Mouse (Mus musculus) kidney, postnatal 0 days (tissue): ENCODE measurements around the gene Ctnna3. TPM values are rescaled to one million over a fixed set of nuclear protein-coding genes. Genes with fewer than 3 reads are reported as not detected.

Experiments used
- ATAC-seq: fragments of 200-750 bp; cut with Nextera tagmentation; replicated peaks from 2 replicates; pipeline ENCODE4 v1.8.0; 2017; ENCODE audit warnings: low read depth, moderate number of reproducible peaks, moderate TSS enrichment, moderate library complexity; ENCODE audit not compliant: low FRiP score
- DNase-seq: peaks from one replicate; pipeline ENCODE4 v3.0.0-alpha.2; 2016; ENCODE audit warnings: low spot score
- H3K27ac ChIP-seq: fragments of 300-500 bp; sonication (generic); 2 replicates; pipeline ENCODE4 v1.5.1; 2014; ENCODE audit warnings: mild to moderate bottlenecking
- H3K27me3 ChIP-seq: fragments of 300-500 bp; sonication (generic); 2 replicates; pipeline ENCODE4 v1.6.1; 2014; ENCODE audit warnings: low read length, mixed read lengths; ENCODE audit not compliant: insufficient read depth
- H3K36me3 ChIP-seq: fragments of 300-500 bp; sonication (generic); 2 replicates; pipeline ENCODE4 v1.6.1; 2014; ENCODE audit warnings: low read length, mixed read lengths; ENCODE audit not compliant: insufficient read depth
- H3K4me1 ChIP-seq: fragments of 300-500 bp; sonication (generic); replicated peaks from 2 replicates; pipeline ENCODE4 v1.6.1; 2014; ENCODE audit warnings: antibody characterized with exemption, low read length, mixed read lengths; ENCODE audit not compliant: insufficient read depth
- H3K4me2 ChIP-seq: fragments of 300-500 bp; sonication (generic); 2 replicates; pipeline ENCODE4 v1.6.1; 2014; ENCODE audit warnings: mild to moderate bottlenecking, low read length, moderate library complexity, mixed read lengths
- H3K4me3 ChIP-seq: fragments of 300-500 bp; sonication (generic); replicated peaks from 2 replicates; pipeline ENCODE4 v1.5.1; 2014; ENCODE audit warnings: low read depth, low read length
- H3K9ac ChIP-seq: fragments of 300-500 bp; sonication (generic); 2 replicates; pipeline ENCODE4 v1.6.1; 2014; ENCODE audit warnings: low read depth, low read length
- H3K9me3 ChIP-seq: fragments of 300-500 bp; sonication (generic); replicated peaks from 2 replicates; pipeline ENCODE4 v1.6.1; 2016; ENCODE audit warnings: low read length, inconsistent platforms, mixed read lengths
- CTCF ChIP-seq: IDR thresholded peaks from 2 replicates; pipeline ENCODE4 v1.5.1; 2016; ENCODE audit warnings: antibody characterized with exemption, low read depth, mild to moderate bottlenecking, moderate library complexity
- WGBS: fragments of 180-500 bp; shearing (Covaris S2); extraction: QIAGEN DNeasy Blood & Tissue Kit; methylation state at CpG from one replicate; pipeline ENCODE4 v1.1.7; 2014; 5-methylcytosine and 5-hydroxymethylcytosine counted together
- polyA plus RNA-seq: library from polyadenylated mRNA; unstranded; fragments of >200 nt; fragmentation: Nextera tagmentation; extraction: Ambion mirVana; gene quantifications from 2 replicates; pipeline ENCODE4 v1.2.1, GENCODE M21; 2015

The Ctnna3 gene
- polyA plus RNA-seq, 1 experiment from 2014 or later = 0.32 TPM

GRCm38 (mm10) chr10:63599417-63599816, 169.5 kb downstream of the Ctnna3 start:
- Histone ChIP-seq H3K27ac (no peak overlapping the region), H3K9ac (no peak overlapping the region), H3K4me3 (no peak overlapping the region), H3K36me3 (no peaks in the 10 kb centered on the region), H3K4me1 (no peaks in the 10 kb centered on the region), H3K4me2 (no peak overlapping the region), H3K9me3 (no peaks in the 10 kb centered on the region), H3K27me3 (no peaks in the 10 kb centered on the region)
- TF ChIP-seq CTCF = no peak
- ATAC-seq = no peak
- no peak for DNase-seq
- WGBS = 86% methylated on average over 5 of the region's 5 CpGs

- Histone ChIP-seq H3K27me3 (no peaks in the 10 kb centered on the region), H3K4me3 (no peak overlapping the region), H3K9ac (no peak overlapping the region), H3K4me2 (no peak overlapping the region), H3K36me3 (no peaks in the 10 kb centered on the region), H3K27ac (no peak overlapping the region), H3K9me3 (no peaks in the 10 kb centered on the region), H3K4me1 (no peaks in the 10 kb centered on the region)
- DNase-seq (no peak), ATAC-seq (no peak)
- WGBS = 72% methylated on average over 2 of the region's 2 CpGs
- no peak for TF ChIP-seq CTCF
These were observed 171.3 kb downstream of the Ctnna3 start for GRCm38 (mm10) chr10:63601206-63601605.

GRCm38 (mm10) chr10:63628546-63628945, 198.6 kb downstream of the Ctnna3 start:
- DNase-seq (no peak), ATAC-seq (no peak)
- 43% methylated on average over 1 of the region's 1 CpGs for WGBS
- Histone ChIP-seq H3K27ac (no peak overlapping the region), H3K4me3 (no peak overlapping the region), H3K36me3 (no peaks in the 10 kb centered on the region), H3K4me1 (no peaks in the 10 kb centered on the region), H3K4me2 (no peak overlapping the region), H3K9me3 (no peaks in the 10 kb centered on the region), H3K9ac (no peak overlapping the region), H3K27me3 (no peaks in the 10 kb centered on the region)
- no peak for TF ChIP-seq CTCF

GRCm38 (mm10) chr10:63633915-63634314, 204.0 kb downstream of the Ctnna3 start:
- no peaks in the 10 kb centered on the region for H3K9me3 ChIP-seq
- H3K27me3 ChIP-seq = no peaks in the 10 kb centered on the region
- H3K4me2 ChIP-seq = no peak overlapping the region
- 73% methylated on average over 1 of the region's 1 CpGs for WGBS
- no peak overlapping the region for H3K9ac ChIP-seq
- H3K4me1 ChIP-seq = no peaks in the 10 kb centered on the region
- TF ChIP-seq CTCF = no peak
- no peak overlapping the region for H3K27ac ChIP-seq
- ATAC-seq (no peak), DNase-seq (no peak)
- H3K36me3 ChIP-seq = no peaks in the 10 kb centered on the region
- no peak overlapping the region for H3K4me3 ChIP-seq

- Histone ChIP-seq H3K9ac (no peak overlapping the region), H3K4me2 (no peak overlapping the region), H3K27me3 (no peaks in the 10 kb centered on the region), H3K4me1 (no peaks in the 10 kb centered on the region), H3K27ac (no peak overlapping the region), H3K36me3 (no peaks in the 10 kb centered on the region), H3K4me3 (no peak overlapping the region), H3K9me3 (no peaks in the 10 kb centered on the region)
- WGBS = 72% methylated on average over 5 of the region's 5 CpGs
- TF ChIP-seq CTCF = no peak
- DNase-seq (no peak), ATAC-seq (no peak)
These were observed 208.1 kb downstream of the Ctnna3 start for GRCm38 (mm10) chr10:63637987-63638386.

- Histone ChIP-seq H3K4me1 (no peaks in the 10 kb centered on the region), H3K4me2 (no peak overlapping the region), H3K4me3 (no peak overlapping the region), H3K9me3 (no peaks in the 10 kb centered on the region), H3K27ac (no peak overlapping the region), H3K36me3 (no peaks in the 10 kb centered on the region), H3K27me3 (no peaks in the 10 kb centered on the region), H3K9ac (no peak overlapping the region)
- DNase-seq = no peak
- ATAC-seq = no peak
- WGBS = 54% methylated on average over 3 of the region's 3 CpGs
- TF ChIP-seq CTCF = no peak
These were observed 217.4 kb downstream of the Ctnna3 start for GRCm38 (mm10) chr10:63647300-63647699.

GRCm38 (mm10) chr10:63650307-63650706, 220.4 kb downstream of the Ctnna3 start:
- Histone ChIP-seq H3K4me2 (no peak overlapping the region), H3K4me3 (no peak overlapping the region), H3K9ac (no peak overlapping the region), H3K36me3 (no peaks in the 10 kb centered on the region), H3K4me1 (no peaks in the 10 kb centered on the region), H3K27ac (no peak overlapping the region), H3K27me3 (no peaks in the 10 kb centered on the region), H3K9me3 (no peaks in the 10 kb centered on the region)
- TF ChIP-seq CTCF = no peak
- DNase-seq (no peak), ATAC-seq (no peak)
- WGBS = 85% methylated on average over 3 of the region's 3 CpGs
